Mouse (Mus musculus): ENCODE data around the gene Slc16a10.

- no peak for TF ChIP-seq CTCF (IDR thresholded peaks at IDR 0.05; ENCODE audit: low read depth, low read length)
- no peak for TF ChIP-seq POLR2A (IDR thresholded peaks at IDR 0.05; ENCODE audit: insufficient read depth, low read length)
- TF ChIP-seq EP300 (IDR thresholded peaks at IDR 0.05; ENCODE audit: insufficient read depth, low read depth, low read length) = no peak
Observed at GRCm38 (mm10) chr10:40098441-40098840, 43.6 kb downstream of the Slc16a10 start.

Data from ES-Bruce4 (cell line).